Mouse (Mus musculus): ENCODE measurements around the gene Grwd1.
A peak's percentile ranks its signal among the peaks of the same experiment; 100 is the strongest.

The Grwd1 gene

GRCm38 (mm10) chr7:45800001-45800400 lies 30.7 kb downstream of the Grwd1 start:
- peak in 1 of 2 experiments; percentile 25 for DNase-seq (ENCODE audit: low spot score in 2 of 2)

GRCm38 (mm10) chr7:45798931-45799330 lies 31.8 kb downstream of the Grwd1 start:
- no peak for DNase-seq (ENCODE audit: low spot score in 2 of 2)

GRCm38 (mm10) chr7:45798511-45798836 lies 32.3 kb downstream of the Grwd1 start:
- peak in 1 of 2 experiments; percentile 30 for DNase-seq (ENCODE audit: low spot score in 2 of 2)

GRCm38 (mm10) chr7:45797661-45798510 lies 32.9 kb downstream of the Grwd1 start:
- peak in 1 of 2 experiments; percentile 44 for DNase-seq (ENCODE audit: low spot score in 2 of 2)

- DNase-seq (ENCODE audit: low spot score in 2 of 2) = peak in 1 of 2 experiments; percentile 31
Measured at GRCm38 (mm10) chr7:45796950-45797349, 33.8 kb downstream of the Grwd1 start.

- peak in 1 of 2 experiments; percentile 32 for DNase-seq (ENCODE audit: low spot score in 2 of 2)
Measured at GRCm38 (mm10) chr7:45794971-45795370, 35.8 kb downstream of the Grwd1 start.

- no peak for DNase-seq (ENCODE audit: low spot score in 2 of 2)
Measured at GRCm38 (mm10) chr7:45793969-45794585, 36.7 kb downstream of the Grwd1 start.

- peak in 1 of 2 experiments; percentile 27 for DNase-seq (ENCODE audit: low spot score in 2 of 2)
Measured at GRCm38 (mm10) chr7:45793240-45793639, 37.5 kb downstream of the Grwd1 start.

GRCm38 (mm10) chr7:45791756-45792490 lies 38.8 kb downstream of the Grwd1 start:
- peak in 1 of 2 experiments; percentile 44 for DNase-seq (ENCODE audit: low spot score in 2 of 2)

GRCm38 (mm10) chr7:45790721-45791120 lies 40.0 kb downstream of the Grwd1 start:
- peak in 1 of 2 experiments; percentile 26 for DNase-seq (ENCODE audit: low spot score in 2 of 2)

- peak in 1 of 2 experiments; percentile 47 for DNase-seq (ENCODE audit: low spot score in 2 of 2)
Measured at GRCm38 (mm10) chr7:45787642-45788041, 43.1 kb downstream of the Grwd1 start.

GRCm38 (mm10) chr7:45786661-45787413 lies 43.9 kb downstream of the Grwd1 start:
- peak; percentile 71 to 87 for DNase-seq (ENCODE audit: low spot score in 2 of 2)

- DNase-seq (ENCODE audit: low spot score in 2 of 2) = peak; percentile 73 to 83
Measured at GRCm38 (mm10) chr7:45786136-45786578, 44.6 kb downstream of the Grwd1 start.

GRCm38 (mm10) chr7:45785388-45786135 lies 45.2 kb downstream of the Grwd1 start:
- peak; percentile 70 to 71 for DNase-seq (ENCODE audit: low spot score in 2 of 2)

- DNase-seq (ENCODE audit: low spot score in 2 of 2) = peak; percentile 97 to 98
Measured at GRCm38 (mm10) chr7:45784524-45785372, 46.0 kb downstream of the Grwd1 start, which contains the start of gene Sult2b1. Sult2b1 (minus strand) TSS chr7:45784669.

GRCm38 (mm10) chr7:45783511-45784091 lies 47.1 kb downstream of the Grwd1 start, which contains the start of gene Lmtk3:
Lmtk3 (plus strand) TSS chr7:45783738.
- DNase-seq (ENCODE audit: low spot score in 2 of 2) = peak; percentile 88 to 92

- peak in 1 of 2 experiments; percentile 36 for DNase-seq (ENCODE audit: low spot score in 2 of 2)
Measured at GRCm38 (mm10) chr7:45782271-45782670, 48.5 kb downstream of the Grwd1 start.

GRCm38 (mm10) chr7:45779081-45779641 lies 51.6 kb downstream of the Grwd1 start:
- DNase-seq (ENCODE audit: low spot score in 2 of 2) = no peak

- no peak for DNase-seq (ENCODE audit: low spot score in 2 of 2)
Measured at GRCm38 (mm10) chr7:45775237-45775636, 55.5 kb downstream of the Grwd1 start.
